7 mouse cellular contexts compared by ENCODE assay signal in the genomic region with DNA sequence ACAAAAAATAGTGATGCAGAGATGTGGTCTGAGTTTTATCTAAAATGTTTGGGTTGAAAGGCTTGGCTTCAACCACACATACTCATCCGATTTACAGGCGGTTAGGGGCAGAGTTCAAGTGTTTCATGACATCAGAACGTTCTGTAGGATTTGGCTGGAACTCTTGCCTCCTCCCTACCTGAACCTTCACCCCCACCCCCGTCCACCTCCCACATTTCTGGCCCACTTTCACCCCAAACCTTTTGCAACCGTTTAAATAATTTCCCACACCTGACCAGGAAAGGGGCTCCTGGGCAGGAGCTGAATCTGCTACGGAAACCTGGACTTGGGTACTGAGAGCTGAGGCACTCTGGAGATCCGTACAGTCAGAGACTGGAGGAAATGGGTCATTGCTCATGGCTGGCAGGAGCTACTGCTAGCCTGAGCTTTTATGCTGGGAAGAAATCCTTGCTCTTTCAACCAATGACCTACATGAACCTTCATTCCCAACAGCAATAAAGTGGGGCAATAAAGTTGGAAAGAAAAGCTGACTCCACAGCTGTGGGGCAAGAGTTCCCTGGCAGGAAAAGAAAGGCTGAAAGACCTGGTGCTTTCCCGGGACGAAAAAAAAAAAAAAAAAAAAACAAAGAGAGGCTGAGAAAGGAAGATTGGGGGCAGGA. TPM values are rescaled to one million over a fixed set of nuclear protein-coding genes. Genes with fewer than 3 reads are reported as not detected.
DNase-seq lines count a peak whose midpoint lies in the region; ATAC-seq lines count a peak whose summit lies in the region.

No protein-coding gene starts in this region.

- ATAC-seq in midbrain, embryonic 11.5 days (ENCODE audit: low FRiP score): no peak
- no peak for ATAC-seq in midbrain, embryonic 15.5 days (replicated peaks)
- ATAC-seq in intestine, embryonic 15.5 days: peak; percentile 94
- no peak for ATAC-seq in activated CD4-positive, CD25-positive, alpha-beta regulatory T cell, adult 4 months

- WGBS in midbrain, embryonic 11.5 days: 69% methylated on average over 9 of the region's 9 CpGs
- 71% methylated on average over 9 of the region's 9 CpGs for WGBS in midbrain, embryonic 15.5 days
- 24% methylated on average over 9 of the region's 9 CpGs for WGBS in intestine, embryonic 15.5 days
- WGBS in large intestine, adult 2 months: 19% methylated on average over 9 of the region's 9 CpGs

- H3K36me3 ChIP-seq in midbrain, embryonic 11.5 days (ENCODE audit: control insufficient read depth, insufficient read depth, low read length): no peaks in the 10 kb centered on the region
- no peaks in the 10 kb centered on the region for H3K36me3 ChIP-seq in midbrain, embryonic 15.5 days (replicated peaks)
- no peaks in the 10 kb centered on the region for H3K36me3 ChIP-seq in intestine, embryonic 15.5 days

- H3K27me3 ChIP-seq in midbrain, embryonic 11.5 days (ENCODE audit: control insufficient read depth, insufficient read depth, low read length): no peaks in the 10 kb centered on the region
- H3K27me3 ChIP-seq in midbrain, embryonic 15.5 days (replicated peaks): no peaks in the 10 kb centered on the region
- no peaks in the 10 kb centered on the region for H3K27me3 ChIP-seq in intestine, embryonic 15.5 days (replicated peaks)

- H3K4me2 ChIP-seq in midbrain, embryonic 11.5 days: no peak overlapping the region
- no peak overlapping the region for H3K4me2 ChIP-seq in midbrain, embryonic 15.5 days
- H3K4me2 ChIP-seq in intestine, embryonic 15.5 days (replicated peaks): peak overlapping the region; percentile 69

- peak; percentile 75 for DNase-seq in midbrain, embryonic 11.5 days (ENCODE audit: low spot score, missing footprints)
- peak; percentile 89 for DNase-seq in large intestine, adult 2 months (ENCODE audit: low read depth, low spot score)
- DNase-seq in yolk sac, embryonic 10.5 days (ENCODE audit: low spot score): peak; percentile 35
- DNase-seq in right cerebral cortex, adult 18-20 months: no peak

- H3K4me1 ChIP-seq in midbrain, embryonic 11.5 days (ENCODE audit: control insufficient read depth, insufficient read depth, low read length): peaks cover 7% of the 10 kb centered on the region; the same call in 1 of the 2 replicates
- peaks cover 9% of the 10 kb centered on the region for H3K4me1 ChIP-seq in midbrain, embryonic 15.5 days
- H3K4me1 ChIP-seq in intestine, embryonic 15.5 days (replicated peaks): peaks cover 7% of the 10 kb centered on the region

- no peak overlapping the region for H3K4me3 ChIP-seq in midbrain, embryonic 11.5 days (ENCODE audit: low read depth, low read length)
- H3K4me3 ChIP-seq in midbrain, embryonic 15.5 days: no peak overlapping the region
- H3K4me3 ChIP-seq in intestine, embryonic 15.5 days (replicated peaks): peak overlapping the region; percentile 12; the same call in 1 of the 2 replicates

- no peak overlapping the region for H3K27ac ChIP-seq in midbrain, embryonic 11.5 days (ENCODE audit: low read depth, low read length)
- no peak overlapping the region for H3K27ac ChIP-seq in midbrain, embryonic 15.5 days
- peak overlapping the region; percentile 86 for H3K27ac ChIP-seq in intestine, embryonic 15.5 days

- no peaks in the 10 kb centered on the region for H3K9me3 ChIP-seq in midbrain, embryonic 11.5 days (ENCODE audit: control insufficient read depth, low read length)
- no peaks in the 10 kb centered on the region for H3K9me3 ChIP-seq in midbrain, embryonic 15.5 days
- no peaks in the 10 kb centered on the region for H3K9me3 ChIP-seq in intestine, embryonic 15.5 days

- no peak overlapping the region for H3K9ac ChIP-seq in midbrain, embryonic 11.5 days (ENCODE audit: low read length)
- H3K9ac ChIP-seq in midbrain, embryonic 15.5 days: no peak overlapping the region
- H3K9ac ChIP-seq in intestine, embryonic 15.5 days: no peak overlapping the region

RNA-seq across cellular contexts. Expression of a gene that starts 28.9 kb away (rescaled TPM):
- polyA plus RNA-seq in midbrain, embryonic 11.5 days (2014; fragmentation: Nextera tagmentation; extraction: Ambion mirVana): 23.7 and 28.0 TPM in 2 replicates
- 34.8 and 36.8 TPM in 2 replicates for polyA plus RNA-seq in midbrain, embryonic 15.5 days (2015; fragmentation: Nextera tagmentation; extraction: Ambion mirVana)
- 11.2 and 13.3 TPM in 2 replicates for polyA plus RNA-seq in intestine, embryonic 15.5 days (2015; fragmentation: Nextera tagmentation; extraction: Ambion mirVana)
- 4.1 and 5.8 TPM in 2 replicates for polyA plus RNA-seq in large intestine, adult 2 months (2012; rRNA removed)
- 1 to 10 TPM; 5.5 TPM for polyA plus RNA-seq in activated CD4-positive, CD25-positive, alpha-beta regulatory T cell, adult 4 months (2017; shearing (Covaris generic))
